Mouse (Mus musculus): ENCODE measurements at regions not wholly inside any gene's neighbourhood (a gene's known extent, or its start where the extent isn't known, plus 50 kb on each side); places are given as distances from the start of the nearest gene placed in this dataset.
"Not testable (repeated sequence)": the region's sequence is repeated elsewhere in the genome, so short reads cannot be mapped to it uniquely, and the experiment has no call there.

DNA sequence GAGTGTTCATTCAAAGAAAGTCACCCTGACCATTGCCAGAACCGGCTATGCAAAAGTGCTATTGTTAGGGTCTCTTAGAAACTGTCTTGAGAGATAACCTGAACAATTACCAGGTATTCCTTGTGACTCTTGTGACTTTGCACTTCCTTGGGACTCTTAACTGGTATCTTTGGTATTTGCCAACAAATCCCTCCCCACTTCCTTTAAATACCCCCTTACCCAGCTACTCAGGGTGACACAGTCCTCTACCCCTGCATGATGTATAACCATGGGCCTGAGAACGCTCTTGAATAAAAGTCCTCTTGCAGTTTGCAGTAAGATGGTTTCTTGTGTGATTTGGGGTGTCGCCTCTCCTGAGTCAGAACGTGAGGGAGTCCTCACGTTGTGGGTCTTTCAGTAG, 371.5 kb upstream of the 1700008P02Rik start:
- not testable (repeated sequence) for TF ChIP-seq POLR2AphosphoS2 (IDR thresholded peaks at IDR 0.05; ENCODE audit: low read length); RAD21 (IDR thresholded peaks at IDR 0.05; ENCODE audit: low read depth, low read length); ZNF384 (IDR thresholded peaks at IDR 0.05; ENCODE audit: low read depth, low read length); NELFE (IDR thresholded peaks at IDR 0.05; ENCODE audit: low read depth, low read length); CTCF (IDR thresholded peaks at IDR 0.05 in 2 of 3, conservative IDR thresholded peaks at IDR 0.05 in 1 of 3; ENCODE audit: control insufficient read depth in 1 of 3, insufficient read depth in 1 of 3, low read depth in 2 of 3, low read length in 3 of 3, poor library complexity in 1 of 3, severe bottlenecking in 1 of 3); TAL1 (IDR thresholded peaks at IDR 0.05; ENCODE audit: low read length); UBTF (IDR thresholded peaks at IDR 0.05; ENCODE audit: borderline replicate concordance, insufficient read depth, low read depth, low read length); GATA1 (IDR thresholded peaks at IDR 0.05; ENCODE audit: low read depth, low read length)

Measured in MEL (cell line).